Mouse (Mus musculus) liver, embryonic 12.5 days (tissue): ENCODE measurements around the gene Plcxd2. TPM values are rescaled to one million over a fixed set of nuclear protein-coding genes. Genes with fewer than 3 reads are reported as not detected.

Experiments
- ATAC-seq: fragments of 200-750 bp; cut with Nextera tagmentation; 2 replicates; pipeline ENCODE4 v1.8.0; 2017; ENCODE audit warnings: moderate number of reproducible peaks, mild to moderate bottlenecking, moderate library complexity
- H3K27ac ChIP-seq: fragments of 300-500 bp; sonication (generic); 2 replicates; pipeline ENCODE4 v1.5.1; 2016; ENCODE audit warnings: mild to moderate bottlenecking
- H3K27me3 ChIP-seq: fragments of 300-500 bp; sonication (generic); replicated peaks from 2 replicates; pipeline ENCODE4 v1.6.1; 2016; ENCODE audit warnings: mild to moderate bottlenecking, moderate library complexity
- H3K36me3 ChIP-seq: fragments of 300-500 bp; sonication (generic); 2 replicates; pipeline ENCODE4 v1.6.1; 2016; ENCODE audit warnings: mild to moderate bottlenecking, moderate library complexity
- H3K4me1 ChIP-seq: fragments of 300-500 bp; sonication (generic); 2 replicates; pipeline ENCODE4 v1.6.1; 2016
- H3K4me2 ChIP-seq: fragments of 300-500 bp; sonication (generic); 2 replicates; pipeline ENCODE4 v1.6.1; 2016; ENCODE audit warnings: mild to moderate bottlenecking, moderate library complexity
- H3K4me3 ChIP-seq: fragments of 300-500 bp; sonication (generic); 2 replicates; pipeline ENCODE4 v1.5.1; 2016; ENCODE audit warnings: mild to moderate bottlenecking, moderate library complexity
- H3K9ac ChIP-seq: fragments of 300-500 bp; sonication (generic); 2 replicates; pipeline ENCODE4 v1.6.1; 2016; ENCODE audit warnings: mild to moderate bottlenecking, moderate library complexity
- H3K9me3 ChIP-seq: fragments of 300-500 bp; sonication (generic); replicated peaks from 2 replicates; pipeline ENCODE4 v1.6.1; 2016; ENCODE audit warnings: mild to moderate bottlenecking, moderate library complexity
- WGBS: fragments of 180-500 bp; shearing (Covaris S2); methylation state at CpG from one replicate; pipeline ENCODE4 v1.1.7; 2016; ENCODE audit not compliant: insufficient replicate concordance; 5-methylcytosine and 5-hydroxymethylcytosine counted together
- polyA plus RNA-seq: library from polyadenylated mRNA; unstranded; fragments of >200 nt; fragmentation: Nextera tagmentation; extraction: Ambion mirVana; gene quantifications from 2 replicates; pipeline ENCODE4 v1.2.1, GENCODE M21; 2016

Plcxd2 gene
- polyA plus RNA-seq, 1 experiment from 2014 or later, result 3.8 TPM

- Histone ChIP-seq H3K4me3 (no peak overlapping the region), H3K36me3 (no peaks in the 10 kb centered on the region), H3K27me3 (no peaks in the 10 kb centered on the region), H3K9ac (no peak overlapping the region), H3K27ac (no peak overlapping the region), H3K4me2 (no peak overlapping the region), H3K4me1 (no peaks in the 10 kb centered on the region), H3K9me3 (no peaks in the 10 kb centered on the region)
- ATAC-seq, result no peak
- 59% methylated on average over 4 of the region's 4 CpGs for WGBS
These were observed 53.5 kb downstream of the Plcxd2 start for GRCm38 (mm10) chr16:45956390-45956950.

DNA sequence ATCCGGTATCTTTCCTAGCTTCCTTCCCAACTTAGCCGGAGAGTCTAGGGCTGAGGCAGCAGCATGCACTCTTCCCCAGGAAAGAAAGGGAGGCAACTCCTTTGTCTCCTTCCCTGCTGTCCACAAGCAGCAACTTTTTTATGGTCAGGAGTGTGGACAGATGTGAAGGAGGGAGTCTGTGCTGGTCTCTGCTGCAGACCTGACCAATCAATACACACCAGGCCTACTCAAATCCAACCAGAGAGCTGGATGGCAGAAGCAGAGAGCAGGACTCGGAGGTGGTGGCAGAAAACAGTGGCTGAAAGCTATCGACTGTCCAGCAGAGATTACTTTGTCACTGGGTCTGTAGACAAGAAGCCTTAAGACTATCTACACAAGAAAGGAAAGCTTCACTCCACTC, 56.6 kb downstream of the Plcxd2 start, which contains the start of gene Phldb2:
Gene Phldb2 (minus strand): TSS at position 205 of the 400 bp plus-strand sequence.
- H3K27me3 ChIP-seq, result no peaks in the 10 kb centered on the region
- no peak; the same call in 1 of the 2 replicates for ATAC-seq
- H3K9ac ChIP-seq, result no peak within 1 kb of the TSS
- no peaks in the 10 kb centered on the region for H3K36me3 ChIP-seq
- H3K9me3 ChIP-seq, result no peaks in the 10 kb centered on the region
- no peaks in the 10 kb centered on the region for H3K4me1 ChIP-seq
- peak within 1 kb of the TSS; percentile 35 for H3K4me3 ChIP-seq
- peak within 1 kb of the TSS; percentile 27 for H3K4me2 ChIP-seq
- 46% methylated on average over 4 of the region's 4 CpGs for WGBS
- H3K27ac ChIP-seq, result peak within 1 kb of the TSS; percentile 60; the same call in 1 of the 2 replicates

DNA sequence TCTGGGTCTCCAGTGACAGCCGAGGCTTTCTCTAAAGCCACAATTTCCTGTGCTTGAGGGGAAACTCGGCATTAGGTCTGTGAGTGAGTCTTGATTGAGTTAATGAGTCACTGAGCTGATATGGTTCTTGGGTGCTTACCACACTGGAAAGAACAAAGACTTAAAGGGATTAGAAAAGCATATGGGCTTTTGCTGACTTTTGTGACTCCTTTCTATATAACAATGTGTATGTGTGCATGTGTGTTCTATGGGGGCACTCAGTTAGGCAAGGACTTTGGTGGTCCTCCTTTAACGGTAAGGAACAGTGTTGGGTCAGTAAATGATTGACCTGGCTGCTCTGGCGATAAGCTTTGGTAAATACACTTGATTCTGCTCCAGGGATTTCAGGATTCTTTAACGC, 57.5 kb downstream of the Plcxd2 start:
- Histone ChIP-seq H3K9me3 (no peaks in the 10 kb centered on the region), H3K9ac (no peak overlapping the region), H3K27ac (0 out of 2 replicates have a peak overlapping the region, but pooled peaks have one; percentile 25), H3K4me1 (no peaks in the 10 kb centered on the region), H3K4me2 (peak overlapping the region; percentile 25; the same call in 1 of the 2 replicates), H3K27me3 (no peaks in the 10 kb centered on the region), H3K36me3 (no peaks in the 10 kb centered on the region), H3K4me3 (peak overlapping the region; percentile 35; the same call in 1 of the 2 replicates)
- WGBS, result 28% methylated on average over 5 of the region's 5 CpGs
- ATAC-seq, result peak; percentile 47

GRCm38 (mm10) chr16:45952035-45952434, 58.0 kb downstream of the Plcxd2 start:
- no peak for ATAC-seq
- no peaks in the 10 kb centered on the region for H3K4me1 ChIP-seq
- H3K4me3 ChIP-seq, result no peak overlapping the region
- H3K9ac ChIP-seq, result no peak overlapping the region
- no peaks in the 10 kb centered on the region for H3K27me3 ChIP-seq
- WGBS, result 37% methylated on average over 2 of the region's 2 CpGs
- no peak overlapping the region for H3K27ac ChIP-seq
- H3K36me3 ChIP-seq, result no peaks in the 10 kb centered on the region
- no peaks in the 10 kb centered on the region for H3K9me3 ChIP-seq
- H3K4me2 ChIP-seq, result peak overlapping the region; percentile 25

- Histone ChIP-seq H3K36me3 (no peaks in the 10 kb centered on the region), H3K9ac (no peak overlapping the region), H3K9me3 (no peaks in the 10 kb centered on the region), H3K4me1 (no peaks in the 10 kb centered on the region), H3K4me2 (no peak overlapping the region), H3K27ac (no peak overlapping the region), H3K27me3 (no peaks in the 10 kb centered on the region), H3K4me3 (no peak overlapping the region)
- WGBS, result 77% methylated on average over 2 of the region's 2 CpGs
- ATAC-seq, result no peak
These were observed 63.7 kb downstream of the Plcxd2 start for GRCm38 (mm10) chr16:45946335-45946734.

DNA sequence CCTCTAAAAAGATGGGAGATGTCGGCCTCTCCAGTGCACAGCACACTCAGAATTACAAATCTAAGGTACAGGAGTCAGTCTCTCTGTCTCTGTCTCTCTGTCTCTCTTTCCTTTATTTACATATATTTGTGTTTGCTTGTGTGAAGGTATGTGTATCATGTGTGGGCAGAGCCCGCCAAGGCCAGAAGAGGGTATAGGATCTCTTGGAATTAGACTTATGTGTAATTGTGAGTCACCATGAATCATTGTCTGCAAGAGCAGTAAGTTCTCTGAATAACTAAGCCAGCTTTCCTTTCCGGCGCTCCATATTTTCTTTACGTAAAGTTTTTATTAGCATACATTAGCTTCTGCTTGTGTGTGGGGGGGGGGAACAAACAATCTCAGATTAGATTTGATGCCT, 64.4 kb downstream of the Plcxd2 start:
- Histone ChIP-seq H3K27me3 (no peaks in the 10 kb centered on the region), H3K4me1 (no peaks in the 10 kb centered on the region), H3K9ac (no peak overlapping the region), H3K9me3 (no peaks in the 10 kb centered on the region), H3K4me3 (no peak overlapping the region), H3K36me3 (no peaks in the 10 kb centered on the region), H3K27ac (no peak overlapping the region), H3K4me2 (no peak overlapping the region)
- 72% methylated on average over 5 of the region's 5 CpGs for WGBS
- ATAC-seq, result no peak

GRCm38 (mm10) chr16:45945174-45945631, 64.8 kb downstream of the Plcxd2 start:
- no peaks in the 10 kb centered on the region for H3K9me3 ChIP-seq
- H3K9ac ChIP-seq, result no peak overlapping the region
- peak; percentile 32; the same call in 1 of the 2 replicates for ATAC-seq

GRCm38 (mm10) chr16:45942169-45942891, 67.7 kb downstream of the Plcxd2 start:
- no peak for ATAC-seq
- Histone ChIP-seq H3K4me2 (no peak overlapping the region), H3K4me3 (no peak overlapping the region), H3K4me1 (no peaks in the 10 kb centered on the region), H3K9ac (no peak overlapping the region), H3K27me3 (no peaks in the 10 kb centered on the region), H3K27ac (no peak overlapping the region), H3K9me3 (0 out of 2 replicates have a peak, but pooled peaks cover 4% of the 10 kb centered on the region), H3K36me3 (no peaks in the 10 kb centered on the region)
- WGBS, result 50% methylated on average over 8 of the region's 8 CpGs

More at GRCm38 (mm10) chr16:45945174-45945631, 64.8 kb downstream of the Plcxd2 start:
- Histone ChIP-seq H3K27me3 (no peaks in the 10 kb centered on the region), H3K27ac (no peak overlapping the region), H3K4me3 (no peak overlapping the region), H3K4me1 (no peaks in the 10 kb centered on the region), H3K36me3 (no peaks in the 10 kb centered on the region), H3K4me2 (no peak overlapping the region)
- WGBS, result 52% methylated on average over 11 of the region's 11 CpGs

DNA sequence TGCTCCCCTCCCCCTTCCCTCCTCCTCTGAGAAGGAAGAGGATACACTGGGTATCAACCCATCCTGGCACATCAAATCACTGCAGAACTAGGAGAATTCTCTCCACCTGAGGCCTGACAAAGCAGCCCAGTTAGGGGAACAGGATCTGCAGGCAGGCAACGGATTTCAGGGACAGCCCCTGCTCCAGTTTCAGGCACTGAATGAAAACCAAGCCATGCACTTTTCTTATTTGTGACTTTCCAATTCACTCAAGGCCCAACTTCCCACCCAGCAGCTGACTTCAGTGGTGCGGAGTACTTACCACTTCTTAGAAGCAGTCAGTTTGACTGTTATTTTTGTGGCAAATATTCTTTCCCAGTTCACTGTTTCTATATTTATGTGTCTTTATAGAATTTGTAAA, 69.3 kb downstream of the Plcxd2 start:
- Histone ChIP-seq H3K36me3 (no peaks in the 10 kb centered on the region), H3K27ac (no peak overlapping the region), H3K9me3 (0 out of 2 replicates have a peak, but pooled peaks cover 4% of the 10 kb centered on the region), H3K4me2 (no peak overlapping the region), H3K4me1 (no peaks in the 10 kb centered on the region), H3K27me3 (no peaks in the 10 kb centered on the region), H3K4me3 (no peak overlapping the region), H3K9ac (no peak overlapping the region)
- 73% methylated on average over 2 of the region's 2 CpGs for WGBS
- no peak for ATAC-seq

- Histone ChIP-seq H3K4me3 (no peak overlapping the region), H3K9me3 (0 out of 2 replicates have a peak, but pooled peaks cover 4% of the 10 kb centered on the region), H3K4me1 (no peaks in the 10 kb centered on the region), H3K4me2 (no peak overlapping the region), H3K27ac (no peak overlapping the region), H3K27me3 (no peaks in the 10 kb centered on the region), H3K9ac (no peak overlapping the region), H3K36me3 (no peaks in the 10 kb centered on the region)
- 82% methylated on average over 3 of the region's 3 CpGs for WGBS
- ATAC-seq, result no peak
These were observed 70.6 kb downstream of the Plcxd2 start for GRCm38 (mm10) chr16:45939436-45939835.

- WGBS, result 21% methylated on average over 2 of the region's 2 CpGs
- H3K27me3 ChIP-seq, result no peaks in the 10 kb centered on the region
- no peak for ATAC-seq
- no peak overlapping the region for H3K27ac ChIP-seq
- H3K4me1 ChIP-seq, result no peaks in the 10 kb centered on the region
- H3K4me3 ChIP-seq, result no peak overlapping the region
- H3K9me3 ChIP-seq, result 0 out of 2 replicates have a peak, but pooled peaks cover 4% of the 10 kb centered on the region
- no peaks in the 10 kb centered on the region for H3K36me3 ChIP-seq
- H3K4me2 ChIP-seq, result no peak overlapping the region
- H3K9ac ChIP-seq, result no peak overlapping the region
These were observed 72.6 kb downstream of the Plcxd2 start for GRCm38 (mm10) chr16:45937381-45937780.

DNA sequence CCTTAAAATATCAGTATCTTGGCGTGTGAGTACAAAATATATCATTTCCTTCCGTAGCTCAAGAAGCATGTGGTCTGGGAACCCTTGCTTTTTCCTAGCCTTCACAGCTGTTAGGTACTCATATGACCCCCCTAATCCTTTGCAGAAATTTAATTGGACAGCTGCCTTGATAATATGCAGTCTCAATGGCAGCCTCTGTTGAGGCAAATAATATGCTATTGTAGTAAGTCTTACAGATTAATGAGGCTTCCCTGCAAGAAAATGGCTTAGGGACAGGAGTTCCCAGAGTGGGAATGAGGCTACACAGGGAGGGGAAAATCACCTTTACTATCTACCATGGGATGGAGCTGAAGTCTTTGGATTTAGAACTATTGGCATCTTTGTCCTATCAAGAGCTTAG, 73.5 kb downstream of the Plcxd2 start:
- no peak overlapping the region for H3K27ac ChIP-seq
- 0 out of 2 replicates have a peak, but pooled peaks cover 4% of the 10 kb centered on the region for H3K9me3 ChIP-seq
- WGBS, result 61% methylated on average over 2 of the region's 2 CpGs
- no peaks in the 10 kb centered on the region for H3K27me3 ChIP-seq
- no peaks in the 10 kb centered on the region for H3K36me3 ChIP-seq
- H3K4me1 ChIP-seq, result no peaks in the 10 kb centered on the region
- no peak for ATAC-seq
- H3K4me2 ChIP-seq, result no peak overlapping the region
- no peak overlapping the region for H3K9ac ChIP-seq
- no peak overlapping the region for H3K4me3 ChIP-seq
